Mouse (Mus musculus): ENCODE measurements at regions not wholly inside any gene's neighbourhood (a gene's known extent, or its start where the extent isn't known, plus 50 kb on each side); places are given as distances from the start of the nearest gene placed in this dataset.

DNA sequence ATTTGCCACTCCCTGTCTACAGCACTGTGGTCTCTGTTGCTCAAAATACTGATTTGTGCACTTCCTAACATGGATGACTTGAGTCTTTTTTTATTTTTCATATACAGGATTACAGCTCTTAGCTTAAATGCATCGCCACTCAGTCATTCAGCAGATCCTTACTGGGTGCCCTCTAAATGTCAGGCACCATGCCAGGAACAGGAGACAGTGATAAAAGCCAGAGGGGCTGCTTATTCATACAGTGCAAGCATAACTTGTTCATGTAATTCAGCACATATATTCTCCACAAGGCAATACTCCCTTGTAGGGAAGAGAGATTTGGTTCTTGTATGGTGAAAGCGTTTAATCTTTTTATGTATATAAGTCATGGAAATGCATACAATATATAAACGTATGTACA, 175.7 kb upstream of the 2610301B20Rik start:
- H3K4me3 ChIP-seq (ENCODE audit: control insufficient read depth, insufficient read depth, low read length), result no peak overlapping the region
- no peaks in the 10 kb centered on the region for H3K27me3 ChIP-seq (ENCODE audit: control insufficient read depth, insufficient read depth, low read length)
- no peaks in the 10 kb centered on the region for H3K4me1 ChIP-seq (replicated peaks; ENCODE audit: control insufficient read depth, insufficient read depth, low read length)
- TF ChIP-seq POLR2A (IDR thresholded peaks at IDR 0.05; ENCODE audit: control insufficient read depth, extremely low read depth, insufficient read depth, low read length, poor library complexity), result no peak
- TF ChIP-seq CTCF (IDR thresholded peaks at IDR 0.05; ENCODE audit: borderline replicate concordance, control insufficient read depth, extremely low read depth, insufficient read depth, low read length, poor library complexity), result no peak
- no peak overlapping the region for H3K27ac ChIP-seq (ENCODE audit: control insufficient read depth, insufficient read depth, low read length)
- H3K36me3 ChIP-seq (ENCODE audit: control insufficient read depth, insufficient read depth, low read length), result no peaks in the 10 kb centered on the region
- DNase-seq, result no peak
- WGBS, result 95% methylated on average over 3 of the region's 3 CpGs

DNA sequence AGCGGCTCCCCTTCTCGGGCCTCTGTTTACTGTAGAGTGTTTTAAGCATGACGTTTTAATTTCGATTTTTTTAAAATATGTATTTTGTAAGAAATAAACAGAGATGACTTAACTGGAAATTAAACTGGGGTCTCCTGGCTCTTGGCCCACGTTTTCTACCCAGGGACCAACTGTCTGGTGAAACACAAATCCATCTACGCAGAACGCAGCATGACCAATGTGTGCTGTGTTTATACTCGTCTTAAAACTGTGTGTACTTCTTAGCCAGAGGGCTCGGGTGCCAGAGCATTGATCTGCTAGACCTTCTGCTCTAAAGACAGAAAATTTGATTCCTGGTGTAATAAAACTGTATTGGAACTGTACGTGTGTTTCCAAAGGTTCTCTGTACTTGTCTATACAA, 172.8 kb upstream of the 2610301B20Rik start:
- TF ChIP-seq POLR2A (IDR thresholded peaks at IDR 0.05; ENCODE audit: control insufficient read depth, extremely low read depth, insufficient read depth, low read length, poor library complexity) (no peak), CTCF (IDR thresholded peaks at IDR 0.05; ENCODE audit: borderline replicate concordance, control insufficient read depth, extremely low read depth, insufficient read depth, low read length, poor library complexity) (no peak)
- 93% methylated on average over 10 of the region's 10 CpGs for WGBS
- H3K27ac ChIP-seq (ENCODE audit: control insufficient read depth, insufficient read depth, low read length), result no peak overlapping the region
- H3K4me3 ChIP-seq (ENCODE audit: control insufficient read depth, insufficient read depth, low read length), result no peak overlapping the region
- DNase-seq, result no peak
- no peaks in the 10 kb centered on the region for H3K36me3 ChIP-seq (ENCODE audit: control insufficient read depth, insufficient read depth, low read length)
- H3K4me1 ChIP-seq (replicated peaks; ENCODE audit: control insufficient read depth, insufficient read depth, low read length), result no peaks in the 10 kb centered on the region
- H3K27me3 ChIP-seq (ENCODE audit: control insufficient read depth, insufficient read depth, low read length), result no peaks in the 10 kb centered on the region

DNA sequence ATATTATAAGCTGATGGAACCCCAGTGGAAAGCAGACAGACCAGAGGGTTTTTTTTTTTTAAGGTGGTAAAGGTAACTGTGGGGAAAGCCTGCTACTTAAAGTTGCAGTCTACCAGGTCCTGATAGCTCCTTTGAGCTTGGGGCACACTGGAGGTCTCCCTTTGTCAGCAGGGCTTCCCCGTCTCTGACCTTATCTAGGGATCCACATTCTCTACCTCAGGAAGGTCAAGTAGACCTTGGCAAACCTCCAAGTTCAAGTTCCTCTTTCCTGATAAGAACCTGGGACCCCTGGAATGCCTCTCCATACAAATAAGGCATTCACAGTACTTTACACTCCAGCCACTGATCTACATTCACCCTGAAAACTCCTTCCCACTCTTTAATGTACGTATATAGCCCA, 171.1 kb upstream of the 2610301B20Rik start:
- no peak for DNase-seq
- Histone ChIP-seq H3K27me3 (ENCODE audit: control insufficient read depth, insufficient read depth, low read length) (no peaks in the 10 kb centered on the region), H3K36me3 (ENCODE audit: control insufficient read depth, insufficient read depth, low read length) (no peaks in the 10 kb centered on the region), H3K4me3 (ENCODE audit: control insufficient read depth, insufficient read depth, low read length) (no peak overlapping the region), H3K27ac (ENCODE audit: control insufficient read depth, insufficient read depth, low read length) (no peak overlapping the region), H3K4me1 (replicated peaks; ENCODE audit: control insufficient read depth, insufficient read depth, low read length) (no peaks in the 10 kb centered on the region)
- TF ChIP-seq CTCF (IDR thresholded peaks at IDR 0.05; ENCODE audit: borderline replicate concordance, control insufficient read depth, extremely low read depth, insufficient read depth, low read length, poor library complexity) (no peak), POLR2A (IDR thresholded peaks at IDR 0.05; ENCODE audit: control insufficient read depth, extremely low read depth, insufficient read depth, low read length, poor library complexity) (no peak)
- WGBS, result 88% methylated on average over 2 of the region's 2 CpGs

DNA sequence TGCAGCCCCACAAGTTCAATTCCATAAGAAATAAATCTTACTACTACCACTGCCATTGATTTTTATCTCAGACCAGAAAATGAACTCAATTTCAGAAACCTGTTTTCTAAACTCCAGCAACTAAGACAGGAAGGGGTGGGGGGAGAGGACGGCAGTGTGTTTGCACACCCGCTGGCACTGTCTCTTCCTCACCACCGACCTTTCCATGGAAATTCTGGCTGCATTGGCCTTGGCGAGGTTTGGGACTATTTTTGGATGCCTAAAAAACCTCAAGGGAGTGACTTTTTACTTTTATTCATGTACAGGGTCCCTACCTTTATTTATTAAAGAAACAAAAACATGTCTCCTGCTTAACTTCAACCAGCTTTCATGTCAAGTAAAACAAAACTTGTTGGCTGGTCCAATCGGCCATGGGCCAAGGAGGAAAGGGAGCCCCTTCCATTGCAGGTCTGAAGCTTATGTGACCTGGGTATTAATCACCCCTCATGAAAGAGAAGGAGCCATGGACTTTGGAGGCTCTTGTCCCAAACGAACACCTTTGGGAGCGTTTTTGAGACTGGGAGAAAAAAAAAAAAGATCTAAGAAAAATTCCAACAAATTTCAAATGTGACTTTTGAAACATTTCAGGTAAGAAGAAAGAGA, 167.2 kb upstream of the 2610301B20Rik start:
- H3K4me1 ChIP-seq (replicated peaks; ENCODE audit: control insufficient read depth, insufficient read depth, low read length), result no peaks in the 10 kb centered on the region
- WGBS, result 77% methylated on average over 7 of the region's 7 CpGs
- no peaks in the 10 kb centered on the region for H3K36me3 ChIP-seq (ENCODE audit: control insufficient read depth, insufficient read depth, low read length)
- DNase-seq, result no peak
- no peaks in the 10 kb centered on the region for H3K27me3 ChIP-seq (ENCODE audit: control insufficient read depth, insufficient read depth, low read length)
- no peak overlapping the region for H3K27ac ChIP-seq (ENCODE audit: control insufficient read depth, insufficient read depth, low read length)
- H3K4me3 ChIP-seq (ENCODE audit: control insufficient read depth, insufficient read depth, low read length), result no peak overlapping the region
- TF ChIP-seq POLR2A (IDR thresholded peaks at IDR 0.05; ENCODE audit: control insufficient read depth, extremely low read depth, insufficient read depth, low read length, poor library complexity) (no peak), CTCF (IDR thresholded peaks at IDR 0.05; ENCODE audit: borderline replicate concordance, control insufficient read depth, extremely low read depth, insufficient read depth, low read length, poor library complexity) (no peak)

DNA sequence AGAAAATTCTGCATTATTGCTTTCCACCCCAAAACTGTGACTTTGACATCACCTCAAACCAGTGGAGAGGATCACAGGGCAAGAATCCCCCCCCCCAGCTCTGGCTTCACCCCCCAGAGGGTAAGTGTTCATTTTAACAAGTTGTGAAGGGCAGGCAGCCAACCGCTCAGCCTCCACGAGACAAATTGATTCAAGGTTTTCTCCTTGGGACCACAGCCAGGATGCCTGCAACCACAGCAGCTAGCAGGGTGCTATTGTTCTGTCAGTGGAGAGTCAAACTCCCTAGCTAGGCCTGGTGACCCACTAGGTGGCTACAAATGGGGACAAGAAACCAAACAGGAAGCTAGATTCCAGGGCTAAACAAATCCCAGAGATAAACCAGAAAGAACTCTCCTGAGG, 166.6 kb upstream of the 2610301B20Rik start:
- Histone ChIP-seq H3K4me1 (replicated peaks; ENCODE audit: control insufficient read depth, insufficient read depth, low read length) (no peaks in the 10 kb centered on the region), H3K36me3 (ENCODE audit: control insufficient read depth, insufficient read depth, low read length) (no peaks in the 10 kb centered on the region), H3K27me3 (ENCODE audit: control insufficient read depth, insufficient read depth, low read length) (no peaks in the 10 kb centered on the region), H3K4me3 (ENCODE audit: control insufficient read depth, insufficient read depth, low read length) (no peak overlapping the region), H3K27ac (ENCODE audit: control insufficient read depth, insufficient read depth, low read length) (no peak overlapping the region)
- DNase-seq, result no peak
- no peak for TF ChIP-seq CTCF (IDR thresholded peaks at IDR 0.05; ENCODE audit: borderline replicate concordance, control insufficient read depth, extremely low read depth, insufficient read depth, low read length, poor library complexity)
- TF ChIP-seq POLR2A (IDR thresholded peaks at IDR 0.05; ENCODE audit: control insufficient read depth, extremely low read depth, insufficient read depth, low read length, poor library complexity), result no peak
- 25% methylated on average over 2 of the region's 2 CpGs for WGBS

DNA sequence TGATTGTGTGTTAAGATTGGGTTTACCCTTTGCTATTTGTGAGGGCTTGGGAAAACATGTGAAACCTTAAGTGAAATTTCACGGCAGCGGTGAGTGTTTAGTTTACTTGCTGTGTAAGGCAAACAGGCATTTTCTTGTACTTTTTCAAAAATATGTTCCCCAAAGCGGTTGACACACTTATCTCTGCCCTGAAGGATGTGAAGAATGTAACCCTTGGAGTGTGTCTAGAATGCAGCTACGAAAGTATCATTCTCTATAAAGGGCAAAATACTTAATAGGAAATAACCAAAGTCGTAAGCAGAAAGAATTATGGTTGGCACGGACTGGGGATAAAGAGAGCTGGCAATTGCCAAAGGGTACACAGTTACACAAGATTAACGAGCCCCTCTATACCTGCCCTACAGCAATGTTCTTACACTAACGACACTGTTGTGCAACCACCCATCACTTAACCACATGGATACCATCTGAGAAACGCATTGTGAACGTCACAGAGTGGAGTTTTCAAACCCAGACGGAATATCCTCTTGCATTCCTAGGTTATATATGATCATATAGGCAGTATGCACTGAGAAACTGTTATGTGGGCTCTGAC, 162.3 kb upstream of the 2610301B20Rik start:
- TF ChIP-seq POLR2A (IDR thresholded peaks at IDR 0.05; ENCODE audit: control insufficient read depth, extremely low read depth, insufficient read depth, low read length, poor library complexity) (no peak), CTCF (IDR thresholded peaks at IDR 0.05; ENCODE audit: borderline replicate concordance, control insufficient read depth, extremely low read depth, insufficient read depth, low read length, poor library complexity) (no peak)
- 96% methylated on average over 11 of the region's 11 CpGs for WGBS
- no peak overlapping the region for H3K4me3 ChIP-seq (ENCODE audit: control insufficient read depth, insufficient read depth, low read length)
- no peaks in the 10 kb centered on the region for H3K36me3 ChIP-seq (ENCODE audit: control insufficient read depth, insufficient read depth, low read length)
- DNase-seq, result no peak
- H3K27me3 ChIP-seq (ENCODE audit: control insufficient read depth, insufficient read depth, low read length), result no peaks in the 10 kb centered on the region
- H3K27ac ChIP-seq (ENCODE audit: control insufficient read depth, insufficient read depth, low read length), result no peak overlapping the region
- no peaks in the 10 kb centered on the region for H3K4me1 ChIP-seq (replicated peaks; ENCODE audit: control insufficient read depth, insufficient read depth, low read length)
